Mouse (Mus musculus) thymus, adult 2 months (tissue): ENCODE measurements around the gene Msi1. TPM values are rescaled to one million over a fixed set of nuclear protein-coding genes. Genes with fewer than 3 reads are reported as not detected.
A peak's percentile ranks its signal among the peaks of the same experiment; 100 is the strongest.

Source experiments
- DNase-seq: peaks from one replicate; pipeline ENCODE4 v3.0.0; 2021
- H3K27ac ChIP-seq: fragments of 200-500 bp; 2 replicates; pipeline ENCODE4 v1.5.1; 2012; ENCODE audit warnings: low read length, control low read depth; ENCODE audit not compliant: control insufficient read depth, insufficient read depth
- H3K27me3 ChIP-seq: fragments of 200-500 bp; 2 replicates; pipeline ENCODE4 v1.6.1; 2012; ENCODE audit warnings: mild to moderate bottlenecking, low read length, moderate library complexity, mixed read lengths; ENCODE audit not compliant: control insufficient read depth, insufficient read depth
- H3K36me3 ChIP-seq: fragments of 200-500 bp; 2 replicates; pipeline ENCODE4 v1.6.1; 2012; ENCODE audit warnings: mild to moderate bottlenecking, low read length, moderate library complexity; ENCODE audit not compliant: control insufficient read depth, insufficient read depth
- H3K4me1 ChIP-seq: fragments of 200-500 bp; replicated peaks from 2 replicates; pipeline ENCODE4 v1.6.1; 2012; ENCODE audit warnings: low read length; ENCODE audit not compliant: control insufficient read depth, insufficient read depth
- H3K4me3 ChIP-seq: fragments of 200-500 bp; 2 replicates; pipeline ENCODE4 v1.5.1; 2012; ENCODE audit warnings: mild to moderate bottlenecking, low read length, control low read depth, moderate library complexity; ENCODE audit not compliant: control insufficient read depth, insufficient read depth
- CTCF ChIP-seq: fragments of 200-500 bp; IDR thresholded peaks from 2 replicates; pipeline ENCODE4 v1.5.1; 2012; ENCODE audit warnings: mild to moderate bottlenecking, control low read depth, low read length, moderate library complexity, borderline replicate concordance; ENCODE audit not compliant: control insufficient read depth, poor library complexity, insufficient read depth; ENCODE audit errors: extremely low read depth
- POLR2A ChIP-seq: fragments of 200-500 bp; IDR thresholded peaks from 2 replicates; pipeline ENCODE4 v1.6.1; 2012; ENCODE audit warnings: mild to moderate bottlenecking, low read length, control low read depth, moderate library complexity; ENCODE audit not compliant: control insufficient read depth, poor library complexity, insufficient read depth; ENCODE audit errors: extremely low read depth
- WGBS: fragments of 180-500 bp; shearing (Covaris S2); methylation state at CpG from one replicate; pipeline ENCODE4 v1.1.7; 2018; 5-methylcytosine and 5-hydroxymethylcytosine counted together
- polyA plus RNA-seq: library from polyadenylated mRNA; depleted of rRNA; stranded (reverse); fragments of >200 nt; gene quantifications from 2 replicates; pipeline ENCODE4 v1.2.3, GENCODE M21; 2012

Gene Msi1
- polyA plus RNA-seq, 1 experiment = 6.6 TPM

DNA sequence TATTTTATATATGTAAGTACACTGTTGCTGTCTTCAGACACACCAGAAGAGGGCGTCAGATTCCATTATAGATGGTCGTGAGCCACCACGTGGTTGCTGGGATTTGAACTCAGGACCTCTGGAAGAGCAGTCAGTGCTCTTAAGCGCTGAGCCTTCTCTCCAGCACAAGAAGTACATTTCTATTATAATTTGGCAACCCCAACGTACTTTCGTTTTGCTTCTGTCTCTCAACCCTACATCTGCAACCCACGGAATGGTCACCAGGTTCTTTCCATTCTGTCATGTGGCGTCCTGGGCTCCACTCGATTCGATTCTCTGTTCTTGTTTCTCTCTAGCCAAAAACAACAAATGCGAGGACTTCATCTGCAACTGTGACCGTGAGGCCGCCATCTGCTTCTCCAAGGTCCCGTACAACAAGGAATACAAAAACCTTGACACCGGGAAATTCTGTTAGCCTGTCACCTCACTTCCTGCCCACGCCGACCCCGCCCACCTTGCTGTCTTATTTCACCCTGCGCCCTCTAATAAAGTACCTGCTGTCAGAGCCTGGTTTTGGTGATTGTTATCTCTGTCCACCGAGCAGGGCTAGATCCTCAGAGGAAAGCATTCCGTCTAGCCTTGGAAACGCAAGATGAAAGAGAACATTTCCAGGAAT lies 44.9 kb downstream of the Msi1 start:
- Histone ChIP-seq H3K27me3 (no peaks in the 10 kb centered on the region), H3K27ac (no peak overlapping the region), H3K36me3 (no peaks in the 10 kb centered on the region), H3K4me3 (peak overlapping the region; percentile 49), H3K4me1 (peaks cover 15% of the 10 kb centered on the region)
- WGBS = 50% methylated on average over 22 of the region's 22 CpGs
- no peak for DNase-seq
- TF ChIP-seq CTCF (no peak), POLR2A (no peak)

DNA sequence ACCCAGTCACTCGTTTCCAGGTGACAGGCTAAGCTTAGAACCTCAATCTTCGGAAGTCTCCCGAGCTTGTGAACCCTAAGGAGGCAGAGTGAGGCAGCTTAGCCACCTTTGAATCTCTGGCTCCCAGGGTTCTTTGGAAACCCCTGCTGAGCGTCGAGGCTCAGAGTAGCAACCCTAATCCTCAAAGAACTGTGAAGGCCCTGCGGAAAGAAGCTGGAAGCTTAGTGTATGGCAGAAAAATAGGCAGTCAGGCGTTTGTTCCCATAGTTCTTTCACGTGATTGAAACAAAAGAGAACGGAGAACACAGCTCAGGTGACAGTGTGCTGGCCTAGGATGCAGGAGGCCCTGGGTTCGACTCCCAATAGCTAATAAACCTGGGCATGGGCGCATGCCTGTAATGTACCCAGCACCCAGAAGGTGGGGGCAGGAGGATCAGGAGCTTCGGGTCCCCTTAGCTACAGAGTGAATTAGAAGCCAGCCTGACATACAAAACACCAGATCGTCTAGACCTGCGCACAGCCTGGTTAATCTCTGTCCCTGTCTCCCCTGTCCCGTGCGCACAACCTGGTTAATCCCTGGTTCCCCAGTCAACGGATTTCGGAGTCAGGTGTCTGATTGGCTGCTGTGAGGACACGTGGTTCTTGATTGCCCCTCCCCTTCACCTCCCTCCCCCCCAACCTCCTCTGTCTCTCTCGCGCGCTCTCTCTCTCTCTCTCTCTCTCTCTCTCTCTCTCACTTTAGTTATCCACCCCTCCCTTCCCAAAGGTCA lies 46.1 kb downstream of the Msi1 start:
- Histone ChIP-seq H3K4me1 (peaks cover 15% of the 10 kb centered on the region), H3K4me3 (peak overlapping the region; percentile 27), H3K27me3 (no peaks in the 10 kb centered on the region), H3K36me3 (no peaks in the 10 kb centered on the region), H3K27ac (no peak overlapping the region)
- DNase-seq = no peak
- TF ChIP-seq CTCF (no peak), POLR2A (no peak)
- WGBS = 52% methylated on average over 22 of the region's 22 CpGs

DNA sequence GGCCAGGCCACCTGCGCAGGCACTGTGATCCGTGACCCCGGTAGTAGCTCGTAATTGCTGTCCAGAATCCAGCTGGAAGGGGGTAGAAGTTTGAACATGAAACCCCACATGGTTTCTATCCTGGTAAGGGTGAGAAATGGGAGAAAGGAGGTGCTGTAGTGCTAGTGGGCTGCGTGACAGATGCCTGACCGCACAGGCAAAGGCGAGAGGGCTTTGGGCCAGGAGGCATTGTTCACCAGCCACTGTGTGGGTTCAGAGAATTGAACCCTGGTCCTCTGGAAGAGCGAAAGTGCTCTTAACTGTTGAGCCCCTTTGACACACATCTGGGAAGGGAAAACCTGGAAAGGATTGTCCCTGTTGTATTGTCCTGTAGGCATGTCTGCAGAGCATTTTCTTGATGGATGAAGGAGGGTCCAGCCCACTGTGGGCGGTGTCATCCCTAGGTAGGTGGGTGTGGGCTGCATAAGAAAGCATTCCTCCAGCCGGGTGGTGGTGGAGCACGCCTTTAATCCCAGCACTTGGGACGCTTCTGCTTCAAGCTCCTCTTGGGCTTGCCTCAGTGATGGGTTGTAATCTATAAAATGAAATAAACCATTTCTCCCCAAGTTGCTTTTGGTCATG lies 46.8 kb downstream of the Msi1 start:
- Histone ChIP-seq H3K4me1 (peaks cover 15% of the 10 kb centered on the region), H3K36me3 (no peaks in the 10 kb centered on the region), H3K27ac (no peak overlapping the region), H3K27me3 (no peaks in the 10 kb centered on the region), H3K4me3 (peak overlapping the region; percentile 27; the same call in 1 of the 2 replicates)
- TF ChIP-seq POLR2A (no peak), CTCF (no peak)
- no peak for DNase-seq
- WGBS = 82% methylated on average over 12 of the region's 12 CpGs

DNA sequence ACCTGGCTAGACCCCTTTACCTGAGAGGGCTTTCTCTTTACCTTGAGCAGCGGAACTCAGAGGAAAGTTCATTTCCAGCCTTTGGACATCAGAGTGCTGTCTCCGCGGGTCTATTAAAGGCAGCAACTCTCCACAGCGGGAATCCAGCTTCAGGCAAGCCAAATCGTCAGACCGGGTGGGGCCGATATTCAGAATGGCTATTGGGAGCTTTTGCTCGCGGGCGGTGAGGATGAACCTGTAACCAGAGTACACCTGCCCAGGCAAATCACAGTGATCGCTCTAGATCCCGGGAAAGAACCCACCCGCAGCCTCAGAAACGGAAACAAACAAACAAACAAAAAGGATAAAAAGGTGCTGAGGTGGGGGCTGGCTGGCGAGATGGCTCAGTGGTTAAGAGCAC lies 50.2 kb downstream of the Msi1 start:
- H3K4me3 ChIP-seq = no peak overlapping the region
- no peaks in the 10 kb centered on the region for H3K27me3 ChIP-seq
- H3K4me1 ChIP-seq = peaks cover 10% of the 10 kb centered on the region
- no peaks in the 10 kb centered on the region for H3K36me3 ChIP-seq
- 94% methylated on average over 15 of the region's 15 CpGs for whole genome bisulfite sequencing
- DNase-seq = no peak
- no peak overlapping the region for H3K27ac ChIP-seq
- TF ChIP-seq POLR2A = no peak
- TF ChIP-seq CTCF = no peak

DNA sequence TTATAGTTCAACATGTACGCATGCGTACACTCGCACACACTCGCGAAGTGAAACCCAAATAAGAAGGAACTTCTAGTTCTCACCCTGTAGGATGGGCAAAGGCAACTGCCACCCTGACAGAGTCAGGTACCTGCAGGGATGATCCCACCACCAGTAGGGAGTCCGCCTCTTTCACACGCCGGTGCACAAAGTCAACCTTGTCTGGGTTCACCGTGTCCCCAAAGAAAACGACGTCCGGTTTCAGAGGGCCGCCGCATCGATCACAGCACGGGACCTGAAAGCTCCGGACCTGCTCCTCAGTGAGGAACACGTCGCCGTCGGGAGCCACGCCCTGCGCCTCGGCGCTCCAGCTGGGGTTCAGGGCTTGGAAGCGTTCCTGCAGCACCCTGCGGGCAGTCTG lies 50.7 kb downstream of the Msi1 start:
- 83% methylated on average over 27 of the region's 27 CpGs for WGBS
- Histone ChIP-seq H3K4me3 (no peak overlapping the region), H3K36me3 (no peaks in the 10 kb centered on the region), H3K4me1 (peaks cover 11% of the 10 kb centered on the region), H3K27me3 (no peaks in the 10 kb centered on the region), H3K27ac (no peak overlapping the region)
- DNase-seq = no peak
- no peak for TF ChIP-seq POLR2A
- no peak for TF ChIP-seq CTCF

DNA sequence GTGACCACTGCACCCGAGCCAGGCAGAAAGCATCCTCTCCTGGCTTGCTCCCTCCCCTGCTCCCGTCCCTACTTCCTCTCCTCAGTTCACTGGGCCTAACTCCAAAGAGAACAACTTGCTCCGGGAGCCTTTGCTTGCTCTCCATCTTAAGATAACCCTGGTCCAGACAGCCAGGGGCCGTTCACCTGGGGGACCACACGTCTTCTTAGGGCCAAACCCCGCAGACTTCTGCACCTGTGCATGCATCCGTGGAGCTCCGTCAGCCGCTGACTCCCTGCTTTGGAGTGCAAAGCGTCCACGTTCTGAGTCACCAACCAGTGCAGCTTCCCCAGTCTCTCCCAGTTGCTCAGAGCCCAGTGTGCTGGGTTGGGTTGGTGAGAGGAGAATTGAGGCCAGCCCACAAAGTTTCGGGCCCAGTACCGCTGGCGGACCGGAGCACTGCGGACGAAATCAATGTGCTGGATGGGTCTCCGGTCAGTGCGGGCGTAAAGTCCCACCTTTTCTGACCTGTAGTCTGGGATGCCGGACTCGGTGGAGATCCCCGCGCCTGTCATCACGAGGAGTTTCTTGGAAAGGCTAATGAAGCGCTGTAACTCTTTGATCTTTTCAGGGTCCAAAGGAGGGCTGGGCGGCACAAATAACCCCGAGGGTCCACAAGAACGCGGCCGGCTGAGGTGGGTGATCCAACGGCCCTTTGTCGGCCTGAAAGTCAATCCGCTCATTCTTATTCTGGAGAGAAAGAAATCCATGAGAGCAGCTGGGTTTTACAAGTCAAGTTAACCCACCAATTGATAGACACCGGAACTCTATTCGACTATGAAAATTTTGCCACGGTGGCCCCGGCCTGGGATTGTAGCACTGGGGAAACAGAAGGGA lies 53.2 kb downstream of the Msi1 start:
- no peaks in the 10 kb centered on the region for H3K36me3 ChIP-seq
- TF ChIP-seq POLR2A (no peak), CTCF (no peak)
- no peak overlapping the region for H3K27ac ChIP-seq
- peaks cover 4% of the 10 kb centered on the region for H3K4me1 ChIP-seq
- WGBS = 92% methylated on average over 38 of the region's 38 CpGs
- H3K4me3 ChIP-seq = no peak overlapping the region
- no peaks in the 10 kb centered on the region for H3K27me3 ChIP-seq
- DNase-seq = no peak
